Comparison of ENCODE assay signal across 19 mouse cellular contexts in the genomic region with DNA sequence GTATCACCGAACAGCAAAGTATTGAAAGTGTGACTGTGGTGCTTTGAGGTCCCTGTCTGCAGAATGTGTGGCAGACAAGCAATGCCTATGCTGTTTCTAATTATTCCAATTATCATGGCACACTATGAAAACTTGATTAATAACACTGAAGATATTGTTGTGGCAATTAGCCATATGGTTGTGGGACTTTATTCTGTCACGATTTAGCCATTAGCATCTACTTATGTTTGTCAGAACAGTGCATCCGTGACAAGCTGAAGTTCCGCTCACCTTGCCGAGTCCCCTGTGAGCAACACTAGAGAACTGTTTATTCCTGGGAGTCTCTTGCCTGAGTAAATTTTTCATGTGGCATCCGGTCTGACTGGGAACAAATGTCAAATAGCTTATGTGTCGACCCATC.
DNase-seq lines count a peak whose midpoint lies in the region; ATAC-seq and TF ChIP-seq lines count a peak whose summit lies in the region.
"Had no signal": no experiment of that assay in that cellular context is flagged by ENCODE, and none has a peak within 500 bp of the region (broad histone marks: within the 10 kb centered on the region; RNA-seq: fewer than 3 reads in every experiment).

No protein-coding gene starts in this region.

- peak; percentile 2 for DNase-seq in midbrain, postnatal 0 days (ENCODE audit: low spot score)
- no peak for DNase-seq in neural tube, embryonic 10.5 days (ENCODE audit: extremely low spot score, low spot score)
- peak; percentile 46 for DNase-seq in retina, embryonic 14.5 days (ENCODE audit: low spot score)
- no peak for DNase-seq in layer of hippocampus, postnatal 10 days (ENCODE audit: low spot score in 2 of 2)
- DNase-seq in liver, embryonic 11.5 days (ENCODE audit: low spot score) = no peak
- DNase-seq: adrenal gland, adult 2 months; adrenal gland, postnatal 10 days; adrenal gland, postnatal 25 days; cerebellum, adult 11-12 months; cerebellum, adult 2 months; cerebellum, adult 9-10 months; cerebellum, postnatal 10 days; cerebellum, postnatal 25 days had no signal

- H3K4me3 ChIP-seq in midbrain, postnatal 0 days (ENCODE audit: low read depth, low read length) = no peak overlapping the region
- no peak overlapping the region for H3K4me3 ChIP-seq in midbrain, embryonic 16.5 days (ENCODE audit: low read depth, low read length)
- no peak overlapping the region for H3K4me3 ChIP-seq in neural tube, embryonic 14.5 days (ENCODE audit: low read depth, low read length)
- no peak overlapping the region for H3K4me3 ChIP-seq in liver, embryonic 11.5 days (ENCODE audit: low read depth, low read length)
- H3K4me3 ChIP-seq: embryonic facial prominence, embryonic 10.5 days; embryonic facial prominence, embryonic 12.5 days; forebrain, embryonic 13.5 days; forebrain, embryonic 15.5 days had no signal

- no peak overlapping the region for H3K4me2 ChIP-seq in midbrain, postnatal 0 days (ENCODE audit: low read depth, low read length, poor library complexity, severe bottlenecking)
- H3K4me2 ChIP-seq in midbrain, embryonic 16.5 days (ENCODE audit: low read length) = no peak overlapping the region
- H3K4me2 ChIP-seq in neural tube, embryonic 14.5 days (ENCODE audit: low read depth, low read length) = no peak overlapping the region
- H3K4me2 ChIP-seq in liver, embryonic 11.5 days = no peak overlapping the region
- H3K4me2 ChIP-seq: embryonic facial prominence, embryonic 12.5 days; forebrain, embryonic 13.5 days; forebrain, embryonic 15.5 days had no signal

- no peaks in the 10 kb centered on the region for H3K27me3 ChIP-seq in midbrain, postnatal 0 days (ENCODE audit: insufficient read depth, low read length)
- no peaks in the 10 kb centered on the region for H3K27me3 ChIP-seq in midbrain, embryonic 16.5 days (ENCODE audit: control insufficient read depth, insufficient read depth, low read depth, low read length)
- H3K27me3 ChIP-seq in neural tube, embryonic 14.5 days (ENCODE audit: control insufficient read depth, insufficient read depth, low read length) = no peaks in the 10 kb centered on the region
- H3K27me3 ChIP-seq in liver, embryonic 11.5 days (replicated peaks; ENCODE audit: control insufficient read depth, insufficient read depth, low read length) = no peaks in the 10 kb centered on the region
- H3K27me3 ChIP-seq: embryonic facial prominence, embryonic 12.5 days; forebrain, embryonic 13.5 days; forebrain, embryonic 15.5 days had no signal

- no peak overlapping the region for H3K27ac ChIP-seq in midbrain, postnatal 0 days (ENCODE audit: low read depth, low read length)
- H3K27ac ChIP-seq in midbrain, embryonic 16.5 days (ENCODE audit: low read length) = no peak overlapping the region
- no peak overlapping the region for H3K27ac ChIP-seq in neural tube, embryonic 14.5 days (ENCODE audit: low read depth, low read length)
- H3K27ac ChIP-seq in liver, embryonic 11.5 days (ENCODE audit: low read depth, low read length) = no peak overlapping the region
- H3K27ac ChIP-seq: embryonic facial prominence, embryonic 10.5 days; embryonic facial prominence, embryonic 12.5 days; forebrain, embryonic 13.5 days; forebrain, embryonic 15.5 days had no signal

- H3K36me3 ChIP-seq in midbrain, postnatal 0 days (ENCODE audit: insufficient read depth, low read length) = no peaks in the 10 kb centered on the region
- no peaks in the 10 kb centered on the region for H3K36me3 ChIP-seq in midbrain, embryonic 16.5 days (ENCODE audit: control insufficient read depth, insufficient read depth, low read length)
- H3K36me3 ChIP-seq in neural tube, embryonic 14.5 days (ENCODE audit: control insufficient read depth, insufficient read depth, low read length) = no peaks in the 10 kb centered on the region
- no peaks in the 10 kb centered on the region for H3K36me3 ChIP-seq in liver, embryonic 11.5 days (ENCODE audit: control insufficient read depth, insufficient read depth, low read length)
- H3K36me3 ChIP-seq: embryonic facial prominence, embryonic 10.5 days; embryonic facial prominence, embryonic 12.5 days; forebrain, embryonic 15.5 days had no signal

- H3K9ac ChIP-seq in midbrain, postnatal 0 days (replicated peaks; ENCODE audit: low read length, poor library complexity, severe bottlenecking) = no peak overlapping the region
- H3K9ac ChIP-seq in midbrain, embryonic 16.5 days (ENCODE audit: low read depth, low read length) = no peak overlapping the region
- H3K9ac ChIP-seq in neural tube, embryonic 14.5 days (replicated peaks; ENCODE audit: low read depth, low read length) = no peak overlapping the region
- H3K9ac ChIP-seq in liver, embryonic 11.5 days (ENCODE audit: low read depth, low read length) = no peak overlapping the region
- H3K9ac ChIP-seq: embryonic facial prominence, embryonic 12.5 days; forebrain, embryonic 13.5 days; forebrain, embryonic 15.5 days had no signal

- no peak for TF ChIP-seq CTCF in midbrain, postnatal 0 days (IDR thresholded peaks at IDR 0.05)

- H3K4me1 ChIP-seq in midbrain, postnatal 0 days (ENCODE audit: insufficient read depth, low read length) = no peaks in the 10 kb centered on the region
- H3K4me1 ChIP-seq in midbrain, embryonic 16.5 days (ENCODE audit: control insufficient read depth, insufficient read depth, low read length) = no peaks in the 10 kb centered on the region
- H3K4me1 ChIP-seq in neural tube, embryonic 14.5 days (ENCODE audit: control insufficient read depth, insufficient read depth, low read length) = no peaks in the 10 kb centered on the region
- H3K4me1 ChIP-seq in liver, embryonic 11.5 days (replicated peaks; ENCODE audit: control insufficient read depth, insufficient read depth, low read length) = no peaks in the 10 kb centered on the region
- H3K4me1 ChIP-seq: embryonic facial prominence, embryonic 10.5 days; embryonic facial prominence, embryonic 12.5 days; forebrain, embryonic 13.5 days; forebrain, embryonic 15.5 days had no signal

- ATAC-seq in midbrain, postnatal 0 days (ENCODE audit: low FRiP score) = no peak
- ATAC-seq in midbrain, embryonic 16.5 days = no peak
- 0 out of 2 replicates have a peak, but pooled peaks have one; percentile 51 for ATAC-seq in neural tube, embryonic 14.5 days (ENCODE audit: low read depth)
- ATAC-seq in liver, embryonic 11.5 days (replicated peaks; ENCODE audit: low FRiP score) = no peak
- ATAC-seq: forebrain, embryonic 13.5 days; forebrain, embryonic 15.5 days had no signal

- WGBS in midbrain, postnatal 0 days = 69% methylated on average over 7 of the region's 7 CpGs
- WGBS in midbrain, embryonic 16.5 days = 75% methylated on average over 7 of the region's 7 CpGs
- WGBS in neural tube, embryonic 14.5 days = 57% methylated on average over 7 of the region's 7 CpGs
- WGBS in liver, embryonic 11.5 days = 87% methylated on average over 7 of the region's 7 CpGs

- H3K9me3 ChIP-seq in midbrain, postnatal 0 days (ENCODE audit: low read length) = no peaks in the 10 kb centered on the region
- H3K9me3 ChIP-seq in midbrain, embryonic 16.5 days (replicated peaks; ENCODE audit: control insufficient read depth, low read length, poor library complexity, severe bottlenecking) = no peaks in the 10 kb centered on the region
- no peaks in the 10 kb centered on the region for H3K9me3 ChIP-seq in neural tube, embryonic 14.5 days (ENCODE audit: control insufficient read depth, low read length)
- no peaks in the 10 kb centered on the region for H3K9me3 ChIP-seq in liver, embryonic 11.5 days (ENCODE audit: control insufficient read depth, low read length)
- H3K9me3 ChIP-seq: embryonic facial prominence, embryonic 10.5 days; embryonic facial prominence, embryonic 12.5 days; forebrain, embryonic 13.5 days; forebrain, embryonic 15.5 days had no signal

Comparison
In these comparisons a context has a peak if more than half of its experiments do, and no peak if none do; other contexts are left out.
1. DNase-seq: peak in midbrain, postnatal 0 days (single experiment) and retina, embryonic 14.5 days (single experiment); none in neural tube, embryonic 10.5 days (single experiment), layer of hippocampus, postnatal 10 days (0 of 2) and liver, embryonic 11.5 days (single experiment).